Mouse (Mus musculus): ENCODE results near the gene Zfp667. TPM values are rescaled to one million over a fixed set of nuclear protein-coding genes. Genes with fewer than 3 reads are reported as not detected.
A peak's percentile ranks its signal among the peaks of the same experiment; 100 is the strongest.
"Not testable (repeated sequence)": the region's sequence is repeated elsewhere in the genome, so short reads cannot be mapped to it uniquely, and the experiment has no call there.

Gene Zfp667
- 1 to 10 TPM; 2.7 to 3.8 TPM for total RNA-seq (2021)
- long read RNA-seq, experiment 1, partial matches to known transcripts, result 0 of 3 reads
- long read RNA-seq, experiment 1, other reads (novel, unspliced or antisense), result 2 of 3 reads
- long read RNA-seq, experiment 2, partial matches to known transcripts, result 0 of 5 reads
- long read RNA-seq, experiment 2, other reads (novel, unspliced or antisense), result 1 of 5 reads

GRCm38 (mm10) chr7:6285842-6286705, at the start of gene Zfp667:
TSS of gene Zfp667 (plus strand) at chr7:6286579.
- DNase-seq, result peak; percentile 99

GRCm38 (mm10) chr7:6239787-6240186, 46.6 kb upstream of the Zfp667 start:
- no peak for DNase-seq

GRCm38 (mm10) chr7:6240841-6241425, 45.4 kb upstream of the Zfp667 start:
- DNase-seq, result not testable (repeated sequence)

GRCm38 (mm10) chr7:6244361-6245292, 41.8 kb upstream of the Zfp667 start:
- no peak for DNase-seq

GRCm38 (mm10) chr7:6252410-6252809, 34.0 kb upstream of the Zfp667 start, which contains the start of gene Epp13:
TSS of gene Epp13 (plus strand) at chr7:6252710.
- no peak for DNase-seq

- DNase-seq, result no peak
Measured at GRCm38 (mm10) chr7:6254451-6254850, 31.9 kb upstream of the Zfp667 start.

- no peak for DNase-seq
Measured at GRCm38 (mm10) chr7:6257386-6257785, 29.0 kb upstream of the Zfp667 start.

GRCm38 (mm10) chr7:6258232-6259220, 27.9 kb upstream of the Zfp667 start:
- no peak for DNase-seq

GRCm38 (mm10) chr7:6260004-6260403, 26.4 kb upstream of the Zfp667 start:
- not testable (repeated sequence) for DNase-seq

- DNase-seq, result no peak
Measured at GRCm38 (mm10) chr7:6262120-6262519, 24.3 kb upstream of the Zfp667 start.

GRCm38 (mm10) chr7:6262984-6263383, 23.4 kb upstream of the Zfp667 start:
- no peak for DNase-seq

- no peak for DNase-seq
Measured at GRCm38 (mm10) chr7:6265695-6266094, 20.7 kb upstream of the Zfp667 start.

GRCm38 (mm10) chr7:6277906-6278305, 8.5 kb upstream of the Zfp667 start:
- no peak for DNase-seq

GRCm38 (mm10) chr7:6282749-6283148, 3.6 kb upstream of the Zfp667 start:
- peak; percentile 29 for DNase-seq

- DNase-seq, result peak; percentile 69
Measured at GRCm38 (mm10) chr7:6283451-6284075, 2.8 kb upstream of the Zfp667 start.

GRCm38 (mm10) chr7:6284442-6285012, 1.9 kb upstream of the Zfp667 start:
- no peak for DNase-seq

GRCm38 (mm10) chr7:6285366-6285765, 1.0 kb upstream of the Zfp667 start:
- no peak for DNase-seq

GRCm38 (mm10) chr7:6286921-6287531, 647 bp downstream of the Zfp667 start:
- no peak for DNase-seq

GRCm38 (mm10) chr7:6291121-6291520, 4.7 kb downstream of the Zfp667 start:
- not testable (repeated sequence) for DNase-seq

Measured in gastrocnemius, postnatal 25 days (tissue).